Mouse (Mus musculus) olfactory bulb, adult 2 months (tissue): Measurements from ENCODE around the gene P2rx3. TPM values are rescaled to one million over a fixed set of nuclear protein-coding genes. Genes with fewer than 3 reads are reported as not detected.

Experiments used
- H3K27ac ChIP-seq: fragments of 200-500 bp; 2 replicates; pipeline ENCODE4 v1.5.1; 2012; ENCODE audit warnings: low read depth, low read length; ENCODE audit not compliant: insufficient read depth
- H3K4me1 ChIP-seq: fragments of 200-500 bp; 2 replicates; pipeline ENCODE4 v1.6.1; 2012; ENCODE audit warnings: low read length; ENCODE audit not compliant: control insufficient read depth, insufficient read depth
- H3K4me3 ChIP-seq: fragments of 200-500 bp; 2 replicates; pipeline ENCODE4 v1.5.1; 2012; ENCODE audit warnings: mild to moderate bottlenecking, low read depth, low read length, moderate library complexity; ENCODE audit not compliant: insufficient read depth
- CTCF ChIP-seq: fragments of 200-500 bp; IDR thresholded peaks from 2 replicates; pipeline ENCODE4 v1.5.1; 2012; ENCODE audit warnings: low read depth, mild to moderate bottlenecking, low read length, moderate library complexity; ENCODE audit not compliant: insufficient read depth
- POLR2A ChIP-seq: fragments of 200-500 bp; IDR thresholded peaks from 2 replicates; pipeline ENCODE4 v1.6.1; 2012; ENCODE audit warnings: mild to moderate bottlenecking, low read depth, low read length, moderate library complexity; ENCODE audit not compliant: insufficient read depth
- WGBS: fragments of 180-500 bp; shearing (Covaris S2); methylation state at CpG from one replicate; pipeline ENCODE4 v1.1.7; 2018; 5-methylcytosine and 5-hydroxymethylcytosine counted together
- polyA plus RNA-seq: library from polyadenylated mRNA; stranded (reverse); fragments of >200 nt; gene quantifications from 2 replicates; pipeline ENCODE4 v1.2.4, GENCODE M21; 2012; ENCODE audit warnings: low replicate concordance; ENCODE audit not compliant: missing spikeins, insufficient read depth, insufficient read length

Gene P2rx3
- polyA plus RNA-seq, 1 experiment: not detected

DNA sequence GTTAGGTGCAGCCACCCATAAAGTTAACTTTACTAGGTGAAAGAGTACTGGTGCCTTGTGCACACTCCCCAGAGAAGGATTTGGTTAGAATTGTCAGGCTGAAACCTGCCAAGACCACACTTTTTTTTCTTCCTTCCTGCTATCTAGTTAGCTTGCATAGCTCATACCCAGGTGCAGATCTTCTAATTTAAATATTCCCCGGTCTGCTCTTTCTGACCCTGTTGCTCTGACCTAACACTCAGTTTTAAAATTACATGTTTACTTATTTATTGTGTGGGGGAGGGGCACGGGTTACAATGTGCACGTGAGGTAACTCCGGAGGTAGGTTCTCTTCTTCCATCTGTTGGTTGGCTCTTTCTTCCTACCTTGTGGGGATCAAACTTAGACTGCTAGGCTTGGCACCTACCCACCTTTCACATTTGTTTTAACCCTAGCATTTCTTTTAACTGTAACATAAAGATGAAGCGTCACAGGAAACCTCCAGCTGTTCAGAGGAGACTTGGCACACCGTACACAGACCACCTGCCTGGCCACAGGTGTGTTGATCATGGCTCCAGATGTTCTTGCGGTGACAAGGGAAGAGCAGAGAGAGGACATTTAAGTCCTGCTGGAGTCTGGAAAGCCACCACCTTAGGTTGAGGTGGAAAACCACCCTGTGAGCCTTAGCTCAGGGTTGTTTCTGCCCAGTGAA lies 73.0 kb downstream of the P2rx3 start:
- H3K4me3 ChIP-seq: no peak overlapping the region
- WGBS: 87% methylated on average over 7 of the region's 7 CpGs
- H3K4me1 ChIP-seq: no peaks in the 10 kb centered on the region
- TF ChIP-seq POLR2A (no peak), CTCF (no peak)
- no peak overlapping the region for H3K27ac ChIP-seq

DNA sequence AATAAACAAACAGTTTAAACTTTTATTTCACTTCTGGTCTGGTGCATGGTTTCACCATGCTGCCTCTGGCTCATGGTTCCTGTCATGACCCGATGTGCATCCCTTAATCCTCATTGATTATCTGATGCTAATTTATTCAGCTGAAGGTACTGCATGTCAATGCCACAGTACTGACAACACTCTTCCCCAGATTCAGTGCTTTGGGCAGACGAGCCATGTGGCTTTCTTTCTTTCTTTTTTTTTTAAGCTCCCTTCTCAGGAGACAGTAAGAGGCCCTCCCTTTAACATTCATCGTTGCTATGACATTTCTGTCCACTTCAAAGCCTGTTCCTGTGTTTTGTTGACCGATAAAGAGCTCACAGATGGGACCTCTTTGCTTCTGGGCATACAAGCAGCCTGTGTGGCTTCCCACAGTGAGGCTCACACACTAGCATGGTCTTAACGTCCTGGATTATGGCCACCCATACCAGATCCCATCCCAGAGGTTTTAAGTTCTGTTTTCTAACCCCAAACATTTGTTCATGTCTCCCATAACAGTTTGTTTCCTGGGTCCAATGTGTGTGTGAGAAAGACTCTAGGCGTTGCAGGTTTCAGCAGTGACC lies 74.3 kb downstream of the P2rx3 start:
- TF ChIP-seq CTCF (no peak), POLR2A (no peak)
- Histone ChIP-seq H3K27ac (no peak overlapping the region), H3K4me1 (no peaks in the 10 kb centered on the region), H3K4me3 (no peak overlapping the region)
- WGBS: 41% methylated on average over 6 of the region's 6 CpGs

DNA sequence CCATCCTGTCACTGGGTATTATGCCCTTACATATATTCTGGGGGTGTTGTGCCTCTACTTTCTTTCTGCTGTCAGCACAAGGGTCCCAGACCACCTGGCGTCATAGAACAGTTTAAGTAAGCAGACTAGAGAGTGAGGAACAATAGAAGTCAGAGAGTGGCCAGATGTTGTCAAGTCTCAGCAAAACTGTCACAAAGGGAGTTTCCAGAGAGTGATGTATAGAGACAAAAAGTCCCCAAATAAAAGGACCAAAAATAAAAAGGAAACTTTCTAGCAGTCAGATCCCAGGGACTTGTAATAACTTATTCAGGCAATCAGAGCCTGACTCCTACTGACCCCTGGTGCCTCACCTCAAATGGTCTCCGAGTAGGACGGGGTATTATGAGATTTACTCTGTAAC lies 75.4 kb downstream of the P2rx3 start:
- Histone ChIP-seq H3K4me1 (no peaks in the 10 kb centered on the region), H3K4me3 (no peak overlapping the region), H3K27ac (no peak overlapping the region)
- 89% methylated on average over 3 of the region's 3 CpGs for WGBS
- TF ChIP-seq CTCF (no peak), POLR2A (no peak)

DNA sequence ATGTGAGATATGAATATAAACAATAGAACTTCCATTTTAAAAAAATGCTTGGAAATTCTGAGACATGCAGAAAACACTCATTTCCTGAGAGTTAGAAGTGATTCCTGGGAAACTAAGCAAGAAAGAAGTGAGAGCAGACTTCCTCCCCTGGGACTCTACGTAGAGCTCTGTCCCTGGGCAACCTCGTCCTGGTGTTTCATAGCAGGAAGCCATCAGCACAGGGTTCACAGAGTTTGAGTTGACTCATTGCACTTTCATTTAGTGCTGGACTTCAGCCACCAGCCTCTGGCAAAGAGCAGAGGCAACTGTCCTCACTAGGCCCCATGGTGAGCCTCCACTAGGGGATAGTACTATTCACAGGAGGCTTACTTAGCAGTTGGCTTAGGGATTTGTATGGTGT lies 76.0 kb downstream of the P2rx3 start:
- 70% methylated on average over 2 of the region's 2 CpGs for WGBS
- Histone ChIP-seq H3K27ac (no peak overlapping the region), H3K4me1 (no peaks in the 10 kb centered on the region), H3K4me3 (no peak overlapping the region)
- no peak for TF ChIP-seq CTCF
- no peak for TF ChIP-seq POLR2A

DNA sequence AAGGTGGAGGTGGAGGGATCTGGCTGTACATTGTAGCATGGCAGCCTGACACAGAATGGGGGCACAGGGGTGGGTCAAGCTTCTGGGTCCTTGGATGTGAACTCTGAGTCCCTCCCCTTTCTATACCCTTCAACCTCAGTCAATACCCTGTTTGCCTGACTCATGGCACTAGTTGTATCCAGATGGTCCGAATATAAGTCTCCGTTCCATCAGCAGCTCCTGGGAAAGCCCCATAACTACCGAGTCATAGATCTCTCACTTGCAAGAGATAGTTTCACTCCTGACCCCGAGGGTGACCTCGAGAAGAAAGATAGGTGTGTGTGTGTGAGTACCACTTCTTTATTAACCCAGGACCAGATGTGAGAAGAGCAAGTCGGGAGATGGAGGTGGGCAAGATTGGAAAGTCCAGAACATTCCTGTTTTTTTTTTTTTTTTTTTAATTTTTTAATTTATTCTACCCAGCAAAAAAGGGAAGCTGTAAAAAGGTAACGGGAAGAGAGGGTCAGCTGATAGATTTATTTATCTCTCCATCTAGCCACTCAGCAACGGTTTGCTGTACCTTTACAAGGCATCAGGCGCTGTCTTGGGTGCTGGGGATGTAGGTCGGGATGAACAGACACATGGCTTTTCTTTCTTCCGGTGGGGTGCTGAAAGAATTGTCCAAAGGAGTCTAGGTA lies 78.5 kb downstream of the P2rx3 start:
- WGBS: 90% methylated on average over 11 of the region's 11 CpGs
- Histone ChIP-seq H3K4me3 (no peak overlapping the region), H3K4me1 (no peaks in the 10 kb centered on the region), H3K27ac (no peak overlapping the region)
- TF ChIP-seq POLR2A (no peak), CTCF (no peak)

DNA sequence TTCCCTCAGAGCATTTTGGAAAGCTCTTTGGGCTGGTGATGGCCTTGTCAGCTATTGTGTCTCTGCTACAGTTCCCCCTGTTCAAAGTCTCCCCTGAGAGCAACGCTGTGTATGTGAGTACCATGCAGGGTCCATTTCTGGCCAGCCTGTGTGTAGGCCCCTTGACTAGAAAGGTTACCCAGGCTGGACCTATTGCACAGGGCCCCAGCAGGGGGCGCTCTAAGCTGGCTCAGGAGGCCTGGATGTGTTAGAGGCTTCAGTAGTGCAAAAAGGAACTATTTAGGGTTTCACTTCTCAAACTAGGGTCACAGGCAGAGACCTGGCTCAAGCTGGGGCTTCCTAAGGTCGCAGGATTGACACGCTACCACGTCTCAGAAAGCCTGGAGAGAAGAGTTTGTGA lies 81.0 kb downstream of the P2rx3 start:
- H3K4me3 ChIP-seq: no peak overlapping the region
- H3K27ac ChIP-seq: no peak overlapping the region
- TF ChIP-seq POLR2A (no peak; the same call in 1 of the 2 replicates), CTCF (peak; percentile 43; the same call in 1 of the 2 replicates)
- 50% methylated on average over 5 of the region's 5 CpGs for WGBS
- no peaks in the 10 kb centered on the region for H3K4me1 ChIP-seq

DNA sequence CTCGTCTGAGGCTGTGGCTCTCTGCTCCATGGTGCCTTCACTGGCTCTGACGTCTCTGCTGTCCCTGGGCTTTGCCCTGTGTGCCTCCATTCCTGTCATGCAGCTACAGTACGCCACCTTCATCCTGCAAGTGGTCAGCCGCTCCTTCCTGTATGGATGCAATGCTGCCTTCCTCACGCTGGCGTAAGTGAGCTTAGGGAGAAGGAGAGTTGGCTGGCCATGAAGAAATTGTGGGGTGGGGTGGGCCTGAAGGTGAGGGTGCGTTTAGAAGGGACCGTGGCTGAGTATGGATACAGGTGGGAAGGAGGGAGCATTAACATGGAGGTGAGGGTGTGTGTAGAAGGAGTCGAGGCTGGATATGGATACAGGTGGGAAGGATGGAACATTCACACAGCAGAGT lies 81.8 kb downstream of the P2rx3 start:
- TF ChIP-seq CTCF: no peak
- no peak for TF ChIP-seq POLR2A
- Histone ChIP-seq H3K4me1 (no peaks in the 10 kb centered on the region), H3K4me3 (no peak overlapping the region), H3K27ac (no peak overlapping the region)
- 93% methylated on average over 9 of the region's 9 CpGs for WGBS

DNA sequence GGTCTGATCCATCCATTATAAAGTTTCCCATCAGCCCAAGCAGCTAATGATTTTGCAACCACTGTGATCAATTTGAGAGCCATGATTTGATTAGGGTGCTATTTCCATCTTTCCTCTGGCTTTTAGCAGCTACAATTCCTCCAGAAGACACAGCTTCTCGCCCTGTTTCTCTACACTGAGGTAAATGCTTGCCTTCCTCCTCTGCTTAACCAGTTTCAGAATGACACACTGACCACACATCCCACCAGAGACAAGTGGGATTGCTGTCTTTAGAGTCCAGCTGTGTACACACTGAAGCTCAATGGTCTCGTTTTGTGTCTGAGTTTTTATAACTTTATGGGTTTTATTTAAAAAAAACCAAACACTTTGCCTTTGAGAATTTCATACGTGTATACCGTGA lies 84.6 kb downstream of the P2rx3 start:
- Histone ChIP-seq H3K4me1 (no peaks in the 10 kb centered on the region), H3K4me3 (no peak overlapping the region), H3K27ac (no peak overlapping the region)
- TF ChIP-seq POLR2A (no peak), CTCF (no peak)
- WGBS: 79% methylated on average over 4 of the region's 4 CpGs

DNA sequence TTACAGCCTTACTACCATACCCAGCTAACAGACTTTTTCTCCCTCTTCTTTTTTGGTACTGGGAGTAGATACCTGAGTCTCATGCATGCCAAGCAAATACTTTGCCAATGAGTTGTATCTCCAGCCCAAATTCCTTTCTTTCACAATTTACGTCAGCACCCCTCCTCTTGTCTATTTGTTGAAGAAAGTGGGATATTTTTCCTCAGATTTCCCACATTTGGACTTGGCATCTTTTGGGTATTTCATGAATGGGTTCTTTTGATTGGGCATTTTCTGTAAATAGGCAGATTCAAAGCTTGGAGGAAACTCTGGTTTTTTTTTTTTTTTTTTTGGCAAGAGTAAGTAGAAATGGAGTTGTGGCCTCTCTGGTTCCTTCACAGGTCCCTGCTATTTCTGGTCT lies 85.0 kb downstream of the P2rx3 start:
- Histone ChIP-seq H3K27ac (no peak overlapping the region), H3K4me3 (no peak overlapping the region), H3K4me1 (no peaks in the 10 kb centered on the region)
- TF ChIP-seq POLR2A: no peak
- no peak for TF ChIP-seq CTCF
- WGBS: 65% methylated on average over 1 of the region's 1 CpGs

DNA sequence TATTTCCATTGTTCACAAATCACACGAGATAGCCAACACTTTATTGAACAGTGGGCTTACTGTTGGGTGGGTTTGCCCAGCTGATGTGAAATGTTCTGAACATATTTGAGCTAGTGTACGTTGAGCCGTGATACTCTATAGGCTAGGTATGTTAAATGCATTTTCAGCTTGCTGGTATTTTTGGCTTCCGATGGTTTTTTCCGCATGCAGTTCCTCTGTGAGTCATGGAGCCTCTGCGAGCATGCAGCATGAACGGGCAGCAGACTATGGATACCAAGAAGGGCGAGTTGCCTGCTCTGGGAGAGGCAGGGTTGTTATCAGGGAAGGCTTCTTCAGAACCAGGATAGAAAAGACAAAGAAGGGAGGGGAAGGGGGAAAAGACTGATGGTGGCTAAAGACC lies 86.2 kb downstream of the P2rx3 start:
- Histone ChIP-seq H3K4me3 (no peak overlapping the region), H3K4me1 (no peaks in the 10 kb centered on the region), H3K27ac (no peak overlapping the region)
- 83% methylated on average over 8 of the region's 8 CpGs for WGBS
- no peak for TF ChIP-seq POLR2A
- TF ChIP-seq CTCF: no peak
